Mouse (Mus musculus): Measurements from ENCODE around the gene Slu7. TPM values are rescaled to one million over a fixed set of nuclear protein-coding genes. Genes with fewer than 3 reads are reported as not detected.

The Slu7 gene
- polyA plus RNA-seq, 1 experiment from 2014 or later = 54.6 TPM

DNA sequence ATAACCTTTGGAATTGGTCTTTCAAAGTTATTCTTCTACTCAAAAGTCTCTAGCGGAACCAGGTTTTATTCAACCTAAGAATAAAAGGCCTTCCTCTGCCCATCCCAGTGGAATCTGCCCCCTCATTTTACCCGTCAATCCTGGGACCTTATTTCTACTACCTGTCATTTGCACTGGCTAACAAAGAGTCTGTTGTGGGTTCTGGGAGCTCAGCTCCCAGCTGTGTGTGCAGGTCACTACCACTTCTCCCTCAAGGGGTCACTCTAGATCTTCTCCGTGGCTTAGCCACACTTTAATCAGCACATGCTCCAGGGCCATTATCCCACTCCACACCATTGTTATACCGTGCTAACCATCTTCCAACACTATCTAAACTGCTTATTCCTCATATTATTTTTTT, 34.2 kb upstream of the Slu7 start:
- no peak for DNase-seq (ENCODE audit: low spot score)
- Histone ChIP-seq H3K27me3 (ENCODE audit: insufficient read depth, poor library complexity, severe bottlenecking) (no peaks in the 10 kb centered on the region), H3K27ac (no peak overlapping the region), H3K36me3 (no peaks in the 10 kb centered on the region), H3K4me1 (replicated peaks) (no peaks in the 10 kb centered on the region), H3K9me3 (no peaks in the 10 kb centered on the region), H3K4me3 (no peak overlapping the region)
- 41% methylated on average over 4 of the region's 4 CpGs for WGBS

DNA sequence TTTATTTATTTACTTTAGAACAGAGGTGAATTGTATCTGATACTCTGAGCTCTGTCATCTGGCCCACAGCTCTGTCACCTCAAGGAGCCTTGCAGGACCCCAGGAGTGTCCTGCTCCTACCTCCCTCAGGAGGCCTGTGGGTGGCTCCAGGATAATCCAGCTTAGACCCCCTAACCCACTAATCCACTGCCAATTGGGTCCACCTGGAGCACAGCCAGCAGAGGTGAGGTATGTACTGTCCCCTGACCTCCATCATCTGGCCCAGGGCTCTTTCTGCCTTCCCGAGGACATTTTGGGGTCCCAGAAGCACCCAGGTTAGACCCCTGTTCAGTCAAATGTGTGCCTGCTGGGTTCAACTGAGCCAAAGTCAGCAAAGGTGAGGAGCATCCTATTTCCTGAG, 33.4 kb upstream of the Slu7 start:
- Histone ChIP-seq H3K4me1 (replicated peaks) (no peaks in the 10 kb centered on the region), H3K4me3 (no peak overlapping the region), H3K36me3 (no peaks in the 10 kb centered on the region), H3K9me3 (peaks cover 6% of the 10 kb centered on the region; the same call in 1 of the 2 replicates), H3K27ac (no peak overlapping the region), H3K27me3 (ENCODE audit: insufficient read depth, poor library complexity, severe bottlenecking) (no peaks in the 10 kb centered on the region)
- WGBS = 84% methylated on average over 1 of the region's 1 CpGs
- no peak for DNase-seq (ENCODE audit: low spot score)

DNA sequence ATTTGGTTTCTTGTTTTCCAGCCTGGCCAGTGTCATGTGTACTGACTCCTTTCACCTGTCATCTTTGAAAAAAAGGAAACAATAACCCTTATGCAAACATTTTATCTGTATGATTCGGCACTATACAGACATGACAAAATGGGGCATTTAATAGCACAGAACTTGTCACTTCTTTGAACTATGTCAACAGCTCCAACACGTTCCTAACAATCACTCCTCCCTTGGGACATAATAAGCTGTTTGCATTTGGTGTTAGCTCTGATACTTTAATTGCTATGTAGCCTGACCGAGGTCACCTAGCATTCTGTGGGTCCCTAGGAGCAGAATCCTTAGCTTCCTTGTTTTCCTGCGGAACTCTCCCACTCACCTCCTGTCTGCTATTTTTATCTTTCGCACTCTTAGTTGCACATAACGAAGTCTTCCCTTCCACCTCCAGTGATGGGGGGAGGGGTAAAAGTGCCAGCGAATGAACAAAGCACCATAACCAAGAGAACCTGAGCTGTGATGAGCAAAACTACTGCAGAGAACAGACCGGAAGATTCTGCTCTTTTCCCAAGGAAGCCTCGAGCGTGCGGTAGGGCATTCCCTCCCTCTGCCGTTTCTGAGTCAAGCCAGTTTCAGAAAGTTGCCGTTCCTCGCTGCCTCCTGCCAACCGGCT, 29.3 kb upstream of the Slu7 start:
- Histone ChIP-seq H3K36me3 (no peaks in the 10 kb centered on the region), H3K27me3 (ENCODE audit: insufficient read depth, poor library complexity, severe bottlenecking) (no peaks in the 10 kb centered on the region), H3K9me3 (peaks cover 6% of the 10 kb centered on the region; the same call in 1 of the 2 replicates), H3K27ac (no peak overlapping the region), H3K4me1 (replicated peaks) (no peaks in the 10 kb centered on the region), H3K4me3 (no peak overlapping the region)
- 89% methylated on average over 15 of the region's 15 CpGs for WGBS
- no peak for DNase-seq (ENCODE audit: low spot score)

DNA sequence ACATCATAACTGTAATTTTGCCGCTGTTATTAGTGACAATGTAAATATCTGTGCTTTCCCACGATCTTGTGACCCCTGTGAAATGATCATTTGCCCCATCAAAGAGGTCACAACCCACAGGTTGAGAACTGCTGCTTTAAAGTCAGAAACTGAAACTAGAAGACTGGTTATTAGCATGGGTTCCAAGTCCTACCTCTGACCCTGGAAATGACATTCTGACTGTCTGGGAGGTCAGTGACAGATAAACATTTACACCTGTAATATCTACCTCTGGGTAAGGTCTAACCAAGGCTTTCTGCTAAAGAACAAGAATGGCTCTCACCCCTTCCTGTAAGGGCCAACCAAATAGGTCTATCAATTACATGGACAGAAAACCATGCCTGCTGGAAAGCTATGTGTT, 24.7 kb upstream of the Slu7 start:
- H3K4me3 ChIP-seq = no peak overlapping the region
- no peaks in the 10 kb centered on the region for H3K27me3 ChIP-seq (ENCODE audit: insufficient read depth, poor library complexity, severe bottlenecking)
- H3K36me3 ChIP-seq = no peaks in the 10 kb centered on the region
- H3K27ac ChIP-seq = no peak overlapping the region
- no peak for DNase-seq (ENCODE audit: low spot score)
- peaks cover 6% of the 10 kb centered on the region; the same call in 1 of the 2 replicates for H3K9me3 ChIP-seq
- WGBS = 84% methylated on average over 2 of the region's 2 CpGs
- H3K4me1 ChIP-seq (replicated peaks) = peaks cover 6% of the 10 kb centered on the region; the same call in 1 of the 2 replicates

DNA sequence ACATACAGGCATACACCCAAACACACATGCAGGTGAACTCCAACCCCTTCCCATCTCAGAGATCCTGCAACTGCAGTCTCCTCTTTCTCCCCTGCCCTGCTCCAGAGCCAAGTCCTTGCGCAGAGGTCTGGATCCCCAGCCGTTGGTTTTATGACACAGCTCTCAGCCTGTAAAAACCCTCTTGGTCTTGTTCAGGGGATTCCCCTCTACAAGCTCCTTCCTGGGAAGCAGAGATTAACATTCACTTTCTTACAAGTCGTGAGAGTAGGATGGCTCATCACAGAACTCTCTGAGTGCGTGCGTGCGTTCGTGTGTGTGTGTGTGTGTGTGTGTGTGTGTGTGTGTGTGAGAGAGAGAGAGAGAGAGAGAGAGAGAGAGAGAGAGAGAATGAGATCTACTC, 23.3 kb upstream of the Slu7 start:
- 84% methylated on average over 7 of the region's 7 CpGs for WGBS
- H3K27me3 ChIP-seq (ENCODE audit: insufficient read depth, poor library complexity, severe bottlenecking) = no peaks in the 10 kb centered on the region
- H3K4me3 ChIP-seq = no peak overlapping the region
- H3K9me3 ChIP-seq = no peaks in the 10 kb centered on the region
- no peak overlapping the region for H3K27ac ChIP-seq
- no peaks in the 10 kb centered on the region for H3K36me3 ChIP-seq
- DNase-seq (ENCODE audit: low spot score) = no peak
- peaks cover 13% of the 10 kb centered on the region; the same call in 1 of the 2 replicates for H3K4me1 ChIP-seq (replicated peaks)

DNA sequence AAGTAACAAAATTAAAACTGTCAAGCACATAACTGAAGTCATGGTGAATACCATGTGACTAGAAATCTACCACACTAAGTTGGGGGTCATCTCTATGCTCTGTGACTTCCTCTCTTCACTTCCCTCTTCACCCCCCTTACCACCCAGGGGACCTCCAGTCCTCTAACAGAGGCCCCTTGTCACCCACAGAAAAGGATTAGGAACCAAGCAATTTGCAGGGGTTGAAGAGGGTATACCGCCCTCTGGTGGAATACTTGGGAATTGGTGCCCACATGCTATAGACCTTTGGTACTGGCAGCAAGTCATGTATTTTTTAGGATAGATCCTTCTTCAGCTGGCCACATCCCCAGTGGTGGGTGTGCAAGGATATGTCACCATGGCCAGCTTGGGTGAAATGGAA, 22.1 kb upstream of the Slu7 start:
- WGBS = 2% methylated on average over 1 of the region's 1 CpGs
- no peaks in the 10 kb centered on the region for H3K9me3 ChIP-seq
- DNase-seq (ENCODE audit: low spot score) = peak; percentile 71
- H3K27me3 ChIP-seq (ENCODE audit: insufficient read depth, poor library complexity, severe bottlenecking) = no peaks in the 10 kb centered on the region
- H3K4me3 ChIP-seq = no peak overlapping the region
- peaks cover 15% of the 10 kb centered on the region; the same call in 1 of the 2 replicates for H3K4me1 ChIP-seq (replicated peaks)
- H3K36me3 ChIP-seq = no peaks in the 10 kb centered on the region
- H3K27ac ChIP-seq = no peak overlapping the region

DNA sequence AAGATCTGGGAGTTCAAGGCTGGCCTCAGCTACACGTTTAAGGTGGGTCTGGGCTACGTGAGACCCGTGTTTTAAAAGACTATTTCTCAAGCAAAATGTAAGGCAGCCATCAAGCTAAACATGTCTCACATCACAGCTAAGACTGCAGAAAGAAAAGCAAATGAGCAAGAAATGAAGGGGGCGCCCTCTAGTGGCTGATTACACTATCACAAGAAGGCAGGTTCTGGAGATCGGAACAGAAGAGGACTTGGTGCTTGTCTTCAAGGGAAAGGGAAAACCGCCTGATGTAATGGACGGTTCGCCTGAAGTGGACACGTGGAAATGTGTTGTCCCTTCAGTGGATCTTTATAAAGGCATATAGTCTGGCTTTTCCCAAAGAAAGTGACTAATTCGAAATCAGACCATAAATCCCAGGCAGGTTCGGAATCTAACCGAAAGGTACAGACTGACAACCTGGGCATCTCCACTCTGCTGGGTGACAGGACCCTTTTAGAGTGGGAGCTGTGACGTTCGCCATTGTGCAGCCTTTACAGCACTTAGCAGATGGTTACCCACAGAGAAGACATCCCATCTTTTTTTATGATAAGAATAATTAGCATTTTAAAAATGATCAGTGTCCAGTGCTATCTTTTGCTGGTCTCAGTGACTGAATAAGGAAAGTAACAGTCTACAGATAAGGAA, 20.6 kb upstream of the Slu7 start:
- no peaks in the 10 kb centered on the region for H3K36me3 ChIP-seq
- no peaks in the 10 kb centered on the region for H3K27me3 ChIP-seq (ENCODE audit: insufficient read depth, poor library complexity, severe bottlenecking)
- no peak overlapping the region for H3K4me3 ChIP-seq
- H3K9me3 ChIP-seq = no peaks in the 10 kb centered on the region
- no peak overlapping the region for H3K27ac ChIP-seq
- H3K4me1 ChIP-seq (replicated peaks) = peaks cover 26% of the 10 kb centered on the region
- WGBS = 28% methylated on average over 14 of the region's 14 CpGs
- peak; percentile 81 for DNase-seq (ENCODE audit: low spot score)

DNA sequence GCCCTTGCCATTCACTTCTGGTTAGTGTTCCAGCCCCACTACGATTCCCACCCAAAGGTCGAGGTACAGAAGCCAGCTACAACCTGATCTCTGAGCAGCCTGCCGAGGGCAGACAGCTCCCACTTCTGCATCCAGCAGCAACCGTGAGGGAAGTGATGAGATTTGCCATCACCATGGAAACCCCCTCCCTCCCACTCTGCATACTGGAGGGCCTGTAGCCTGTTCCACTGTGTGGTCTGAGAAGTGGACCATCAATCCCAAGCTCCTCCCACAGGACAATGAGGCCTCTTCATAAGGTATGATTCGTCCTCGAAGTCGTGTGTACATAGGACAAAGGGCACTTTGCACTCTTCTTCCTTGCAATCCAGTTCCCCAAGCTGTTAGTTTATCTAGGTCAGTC, 16.3 kb upstream of the Slu7 start:
- WGBS = 40% methylated on average over 7 of the region's 7 CpGs
- Histone ChIP-seq H3K27me3 (ENCODE audit: insufficient read depth, poor library complexity, severe bottlenecking) (no peaks in the 10 kb centered on the region), H3K27ac (no peak overlapping the region), H3K36me3 (peaks cover 13% of the 10 kb centered on the region), H3K9me3 (no peaks in the 10 kb centered on the region), H3K4me3 (no peak overlapping the region), H3K4me1 (replicated peaks) (peaks cover 27% of the 10 kb centered on the region)
- DNase-seq (ENCODE audit: low spot score) = peak; percentile 42

DNA sequence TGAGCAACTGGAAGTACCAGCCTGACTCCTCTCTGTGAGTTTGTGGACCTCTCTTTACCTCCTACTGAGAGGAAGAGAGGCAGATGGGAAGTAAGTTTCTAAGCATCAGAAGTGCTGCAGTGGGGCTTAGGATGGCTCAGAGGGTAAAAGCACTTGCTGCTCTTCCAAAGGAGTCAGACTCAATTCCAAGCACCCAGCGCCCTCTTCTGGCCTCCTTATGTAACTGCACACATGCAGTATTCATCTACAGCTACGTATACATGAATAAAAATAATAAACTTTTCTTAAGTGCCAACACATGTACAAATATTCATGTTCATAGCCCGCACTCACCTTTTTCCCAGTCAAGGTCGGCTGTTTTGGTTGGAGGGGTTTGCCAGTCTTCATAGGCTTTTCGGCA, 9.2 kb upstream of the Slu7 start:
- Histone ChIP-seq H3K36me3 (peaks cover 36% of the 10 kb centered on the region), H3K27me3 (ENCODE audit: insufficient read depth, poor library complexity, severe bottlenecking) (no peaks in the 10 kb centered on the region), H3K4me1 (replicated peaks) (peaks cover 10% of the 10 kb centered on the region), H3K4me3 (no peak overlapping the region), H3K9me3 (no peaks in the 10 kb centered on the region), H3K27ac (no peak overlapping the region)
- DNase-seq (ENCODE audit: low spot score) = no peak
- 70% methylated on average over 5 of the region's 5 CpGs for WGBS

DNA sequence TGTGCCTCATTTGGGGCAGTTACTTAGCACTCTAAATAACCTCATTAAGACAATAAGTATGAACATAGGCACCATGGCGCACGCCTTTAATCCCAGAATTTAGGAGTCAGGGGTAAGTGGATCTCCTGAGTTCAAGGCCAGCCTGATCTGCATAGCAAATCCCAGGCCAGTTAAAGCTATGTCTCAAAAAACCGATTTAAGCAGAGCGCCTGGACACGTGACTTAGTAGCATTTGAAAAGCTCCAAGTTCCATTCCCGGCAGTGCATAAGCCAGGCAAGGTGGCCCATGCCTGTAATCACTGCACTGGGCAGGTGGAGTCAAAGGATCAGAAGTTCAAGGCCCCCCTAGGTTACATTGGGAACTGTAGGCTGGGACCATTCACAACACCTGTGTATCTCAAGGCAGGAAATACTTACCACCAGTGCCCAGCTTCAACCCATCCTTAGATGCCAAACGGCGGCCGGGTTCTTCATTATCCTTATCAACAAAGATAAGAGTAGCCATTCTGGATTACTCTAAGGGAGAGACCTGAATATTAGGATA, 8.3 kb upstream of the Slu7 start:
- no peaks in the 10 kb centered on the region for H3K9me3 ChIP-seq
- 0 out of 2 replicates have a peak overlapping the region, but pooled peaks have one; percentile 87 for H3K27ac ChIP-seq
- peak overlapping the region; percentile 63 for H3K4me3 ChIP-seq
- H3K4me1 ChIP-seq (replicated peaks) = peaks cover 10% of the 10 kb centered on the region
- no peaks in the 10 kb centered on the region for H3K27me3 ChIP-seq (ENCODE audit: insufficient read depth, poor library complexity, severe bottlenecking)
- no peak for DNase-seq (ENCODE audit: low spot score)
- WGBS = 92% methylated on average over 9 of the region's 9 CpGs
- peaks cover 33% of the 10 kb centered on the region for H3K36me3 ChIP-seq

DNA sequence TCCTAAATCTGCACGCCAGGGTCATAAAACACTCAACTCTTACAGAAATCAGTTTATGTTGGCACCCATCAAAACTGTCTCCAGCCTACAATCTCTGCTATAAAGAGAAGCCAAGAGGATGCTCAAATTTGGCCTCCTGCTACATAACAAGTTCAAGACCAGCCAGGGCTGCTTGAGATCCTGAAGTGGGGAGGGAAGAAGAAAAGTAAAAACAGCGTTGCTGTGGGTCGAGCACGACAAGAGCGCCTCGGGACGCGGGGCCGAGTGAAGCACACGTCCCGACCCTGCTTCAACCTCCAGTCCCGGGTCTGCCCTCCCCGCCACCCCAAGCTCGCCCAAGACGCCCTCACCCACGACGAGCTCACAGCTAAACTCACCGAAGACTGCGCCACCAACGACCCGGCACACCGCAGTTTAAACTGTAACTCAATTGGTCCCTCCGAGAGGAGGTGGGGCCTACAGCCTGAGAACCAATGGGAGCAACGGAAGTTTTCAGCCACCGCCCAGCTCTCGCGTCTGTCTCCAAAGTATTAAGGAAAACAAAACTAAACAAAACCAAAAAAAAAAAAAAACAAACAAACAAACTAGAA, 7.6 kb upstream of the Slu7 start, which contains the start of gene Pttg1:
Gene Pttg1 (minus strand): TSS at position 428 of the 590 bp plus-strand sequence.
- Histone ChIP-seq H3K4me1 (replicated peaks) (peaks cover 10% of the 10 kb centered on the region), H3K27ac (peak within 1 kb of the TSS; percentile 87), H3K27me3 (ENCODE audit: insufficient read depth, poor library complexity, severe bottlenecking) (no peaks in the 10 kb centered on the region), H3K4me3 (peak within 1 kb of the TSS; percentile 63), H3K36me3 (peaks cover 26% of the 10 kb centered on the region), H3K9me3 (no peaks in the 10 kb centered on the region)
- 3% methylated on average over 27 of the region's 27 CpGs for WGBS
- DNase-seq (ENCODE audit: low spot score) = peak; percentile 83

DNA sequence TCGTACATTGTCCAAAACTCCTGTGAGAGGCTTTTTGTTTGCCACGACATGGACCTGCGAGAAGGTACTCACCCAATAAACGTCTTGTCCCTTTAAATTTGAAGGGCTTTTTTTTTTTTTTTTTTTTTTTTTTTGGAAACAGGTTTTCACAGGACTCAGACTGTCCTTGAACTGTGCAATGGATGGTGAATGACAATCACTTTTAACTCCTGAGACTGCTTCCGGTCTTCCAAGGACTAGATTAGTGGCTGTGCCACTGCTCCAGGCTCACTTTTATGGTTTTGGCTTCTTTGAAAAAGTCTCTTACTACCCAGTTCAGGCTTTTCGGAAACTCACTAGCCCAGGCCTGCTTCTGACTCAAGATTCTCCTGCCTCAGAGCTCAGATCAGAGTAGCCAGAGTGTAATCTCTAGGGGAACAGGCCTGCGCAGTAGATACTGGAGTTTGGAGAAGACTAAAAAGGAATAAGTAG, 7.1 kb upstream of the Slu7 start:
- H3K4me3 ChIP-seq = peak overlapping the region; percentile 63
- peaks cover 23% of the 10 kb centered on the region for H3K36me3 ChIP-seq
- WGBS = 19% methylated on average over 7 of the region's 7 CpGs
- H3K27me3 ChIP-seq (ENCODE audit: insufficient read depth, poor library complexity, severe bottlenecking) = no peaks in the 10 kb centered on the region
- DNase-seq (ENCODE audit: low spot score) = peak; percentile 26
- peak overlapping the region; percentile 87 for H3K27ac ChIP-seq
- peaks cover 10% of the 10 kb centered on the region for H3K4me1 ChIP-seq (replicated peaks)
- H3K9me3 ChIP-seq = no peaks in the 10 kb centered on the region

DNA sequence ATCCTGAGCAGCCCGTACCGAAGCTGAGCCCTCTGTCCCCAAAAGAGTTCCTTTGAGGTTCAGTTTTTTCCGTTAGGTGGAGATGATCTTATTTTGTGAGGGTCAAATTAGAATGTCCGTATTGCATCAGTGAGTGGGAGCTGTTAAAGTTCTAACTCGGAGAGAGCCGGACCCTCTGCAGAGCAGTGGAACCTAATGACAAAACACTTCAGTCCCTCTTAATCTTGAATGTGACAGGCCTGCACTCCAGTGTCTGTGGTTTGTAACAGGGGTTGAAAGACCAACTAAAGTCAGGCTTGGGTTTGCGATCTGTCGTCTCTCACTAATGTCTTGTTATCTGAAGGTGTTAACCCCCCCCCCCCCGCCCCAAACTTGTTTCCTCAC, 472 bp downstream of the Slu7 start:
- Histone ChIP-seq H3K36me3 (peaks cover 19% of the 10 kb centered on the region), H3K4me1 (replicated peaks) (peaks cover 11% of the 10 kb centered on the region), H3K27me3 (ENCODE audit: insufficient read depth, poor library complexity, severe bottlenecking) (no peaks in the 10 kb centered on the region), H3K4me3 (peak overlapping the region; percentile 75), H3K9me3 (no peaks in the 10 kb centered on the region), H3K27ac (peak overlapping the region; percentile 85)
- no peak for DNase-seq (ENCODE audit: low spot score)
- 6% methylated on average over 9 of the region's 9 CpGs for WGBS

All from hindbrain, embryonic 10.5 days (tissue).